Mouse (Mus musculus): ENCODE measurements around the gene Rpn2.
A peak's percentile ranks its signal among the peaks of the same experiment; 100 is the strongest.

The Rpn2 gene

DNA sequence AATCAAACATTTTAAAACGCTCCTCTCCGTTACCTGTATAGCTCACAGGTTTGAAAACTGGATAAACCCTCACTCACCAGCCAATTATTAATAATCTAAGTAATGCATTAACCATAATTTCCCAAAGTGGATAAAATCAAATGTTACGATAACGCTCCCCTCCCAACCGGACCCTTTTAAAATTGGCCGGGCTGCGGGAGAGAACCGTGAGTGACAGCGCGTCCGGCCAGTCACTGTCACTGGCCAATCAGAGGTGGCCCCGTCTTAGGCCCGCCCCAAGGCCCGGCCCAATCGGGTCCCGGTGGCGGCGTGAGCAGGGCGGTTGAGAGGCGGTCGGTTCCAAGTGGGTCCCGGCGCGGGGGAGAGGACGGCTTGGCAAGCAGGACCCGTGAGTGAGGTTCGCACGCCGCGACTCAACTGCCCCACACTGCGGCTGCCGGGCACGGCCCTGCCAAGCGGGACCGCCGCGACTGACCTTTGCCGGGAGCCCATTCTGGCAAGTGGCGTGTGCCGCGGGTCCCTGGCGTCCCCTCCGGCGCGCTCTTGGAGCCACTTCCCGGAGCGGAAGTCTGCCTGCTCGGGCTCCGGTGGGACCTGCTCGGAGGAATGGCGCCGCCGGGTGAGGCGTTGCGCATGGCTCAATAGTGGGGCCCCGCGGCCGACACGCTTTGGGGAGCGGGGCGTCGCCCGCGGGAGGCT is at the start of gene Rpn2:
Rpn2 (plus strand) TSS at position 301 of the 699 bp plus-strand sequence.
- peak; percentile 93 for DNase-seq (ENCODE audit: low spot score)

DNA sequence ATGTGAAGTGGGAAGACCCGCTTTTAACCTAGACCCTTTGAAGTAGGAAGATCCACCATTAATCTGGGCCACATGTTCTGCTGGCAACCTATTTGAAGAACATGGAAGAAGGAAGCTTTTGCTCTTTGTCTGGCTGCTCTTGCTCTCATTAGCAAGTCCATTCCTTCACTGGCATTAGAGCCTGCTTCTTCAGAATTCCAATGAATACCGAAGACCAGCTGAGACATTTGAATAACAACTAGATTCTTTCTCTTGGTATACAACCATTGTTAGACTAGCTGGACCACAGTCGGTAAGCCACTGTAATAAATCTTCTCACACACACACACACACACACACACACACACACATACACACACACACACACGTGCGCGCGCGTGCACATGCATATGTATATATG is 42.9 kb upstream of the Rpn2 start:
- DNase-seq (ENCODE audit: low spot score), result no peak

DNA sequence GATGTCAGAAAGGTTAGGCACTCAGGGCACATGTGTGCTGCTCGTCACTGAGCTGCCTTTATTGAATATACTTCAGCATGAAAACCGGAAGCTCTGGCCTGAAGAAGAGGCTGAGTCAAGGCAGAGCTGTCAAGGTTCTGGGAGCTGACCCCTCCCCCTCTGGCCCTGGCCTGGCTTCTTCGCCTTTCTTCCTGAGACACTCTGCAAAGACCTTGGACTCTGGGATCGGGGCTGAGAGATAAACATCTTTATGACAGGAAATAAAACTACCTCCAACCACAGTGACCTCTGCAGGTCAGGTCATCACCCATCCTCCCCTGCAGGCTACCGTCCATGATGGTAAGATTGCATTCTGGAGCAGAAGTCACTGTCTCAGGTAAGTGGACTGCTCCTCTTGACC is 33.8 kb upstream of the Rpn2 start:
- no peak for DNase-seq (ENCODE audit: low spot score)

DNA sequence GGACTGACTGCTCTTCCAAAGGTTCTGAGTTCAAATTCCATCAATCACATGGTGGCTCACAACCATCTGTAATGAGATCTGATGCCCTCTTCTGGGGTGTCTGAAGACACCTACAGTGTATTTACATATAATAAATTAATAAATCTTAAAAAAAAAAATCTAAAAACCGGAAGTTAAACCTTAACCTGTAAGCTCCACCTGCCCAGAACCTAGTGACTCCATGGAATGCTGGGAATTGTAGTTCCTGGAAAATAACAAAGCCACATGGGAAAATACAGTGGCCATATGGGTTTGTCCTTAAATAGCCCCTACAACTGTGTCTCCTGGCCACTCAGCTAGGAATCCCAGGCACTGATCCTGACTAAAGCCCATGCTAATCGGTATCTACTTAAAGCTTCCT is 33.2 kb upstream of the Rpn2 start:
- no peak for DNase-seq (ENCODE audit: low spot score)

DNA sequence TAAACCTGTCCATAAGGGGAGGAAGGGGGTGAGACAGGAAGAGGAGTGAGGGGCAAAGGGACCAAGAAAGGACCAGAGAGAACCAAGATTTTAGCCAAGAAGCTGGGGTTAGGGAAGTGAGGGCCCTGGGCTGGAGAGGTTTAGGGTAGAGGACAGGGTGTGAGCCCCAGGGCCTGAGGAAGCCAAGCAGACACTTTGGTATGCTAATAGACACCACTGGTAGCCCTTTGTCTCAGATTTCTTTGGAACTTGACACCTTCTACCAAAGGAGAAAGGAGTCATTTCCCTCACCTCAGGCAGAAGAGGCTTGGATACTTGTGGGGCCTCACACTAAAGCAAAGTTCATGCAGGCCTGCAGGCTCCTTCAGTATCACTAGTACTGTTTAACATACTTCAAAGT is 30.7 kb upstream of the Rpn2 start:
- DNase-seq (ENCODE audit: low spot score), result no peak

DNA sequence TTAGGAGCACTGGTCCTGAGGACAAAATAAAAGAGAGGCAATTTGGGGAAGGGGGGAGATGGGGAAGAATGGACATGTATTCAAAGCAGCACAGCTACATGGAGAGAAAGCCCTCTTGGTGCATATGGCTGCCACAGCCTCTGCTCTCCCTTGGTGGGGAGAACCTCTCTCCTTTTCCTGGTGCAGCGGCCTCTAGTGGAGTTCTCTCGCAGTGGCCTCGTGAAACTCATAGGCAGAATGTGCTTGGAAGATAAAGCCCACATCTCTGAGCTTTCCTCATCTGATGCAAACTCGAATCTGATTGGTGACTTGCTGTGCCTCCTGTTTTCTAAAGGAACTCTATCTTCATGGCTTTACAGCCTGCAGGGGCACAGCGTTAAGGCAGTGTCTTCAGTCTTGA is 19.1 kb upstream of the Rpn2 start:
- DNase-seq (ENCODE audit: low spot score), result peak; percentile 53

DNA sequence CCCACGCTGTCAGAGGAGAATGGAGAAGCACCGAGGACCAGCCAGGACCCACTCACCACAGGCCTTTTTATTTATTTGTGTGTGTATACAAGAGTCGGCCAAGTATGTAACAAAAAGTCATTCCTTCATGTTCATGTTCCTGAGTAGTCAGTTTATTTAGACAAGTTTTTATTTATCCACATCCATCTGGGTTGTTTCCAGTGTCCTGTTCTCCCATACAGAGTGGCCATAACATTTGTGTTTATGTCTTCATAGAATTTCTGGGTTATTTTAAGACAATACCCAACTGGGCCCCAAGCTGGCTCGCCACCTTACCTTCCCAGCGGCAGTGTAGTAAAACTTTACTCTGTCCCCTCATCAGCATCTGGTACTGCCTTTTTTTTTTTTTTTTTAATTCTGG is 16.9 kb upstream of the Rpn2 start:
- DNase-seq (ENCODE audit: low spot score), result no peak

DNA sequence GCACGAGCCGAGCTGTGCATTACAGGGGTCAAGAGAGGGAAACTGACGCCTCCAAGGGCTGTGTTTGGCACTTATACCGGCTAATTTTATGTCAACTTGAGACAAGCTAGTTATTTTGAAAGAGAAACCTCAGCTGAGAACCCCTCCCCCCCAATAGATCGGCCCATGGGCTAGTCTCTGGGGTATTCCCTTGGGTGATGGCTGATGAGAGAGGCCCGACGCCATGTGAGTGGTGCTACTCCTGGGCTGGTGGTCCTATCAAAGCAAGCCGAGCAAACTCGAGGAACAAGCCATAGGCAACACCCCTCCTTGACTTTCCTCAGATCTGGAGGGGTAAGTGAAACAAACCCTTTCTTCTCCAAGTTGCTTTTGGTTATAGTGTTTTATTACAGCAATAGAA is 16.3 kb upstream of the Rpn2 start:
- no peak for DNase-seq (ENCODE audit: low spot score)

DNA sequence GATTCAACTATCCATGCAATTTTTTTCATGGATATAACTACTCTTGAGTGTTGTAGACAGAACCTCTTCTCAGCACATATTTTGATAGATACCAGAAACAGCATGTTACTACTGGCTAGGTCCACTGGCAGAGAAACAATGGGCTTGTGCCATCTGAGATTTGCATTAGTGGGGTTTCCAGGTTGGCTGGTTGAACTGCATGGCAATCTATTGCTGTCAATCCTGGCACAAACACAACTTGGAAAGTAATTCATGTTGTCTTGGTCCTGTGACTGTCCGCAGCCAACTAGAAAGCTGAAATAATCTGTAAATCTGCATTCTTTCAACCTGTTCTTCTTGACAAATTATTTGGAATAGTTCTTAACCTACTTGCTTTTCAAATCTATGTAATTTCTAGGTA is 15.7 kb upstream of the Rpn2 start:
- DNase-seq (ENCODE audit: low spot score), result no peak

DNA sequence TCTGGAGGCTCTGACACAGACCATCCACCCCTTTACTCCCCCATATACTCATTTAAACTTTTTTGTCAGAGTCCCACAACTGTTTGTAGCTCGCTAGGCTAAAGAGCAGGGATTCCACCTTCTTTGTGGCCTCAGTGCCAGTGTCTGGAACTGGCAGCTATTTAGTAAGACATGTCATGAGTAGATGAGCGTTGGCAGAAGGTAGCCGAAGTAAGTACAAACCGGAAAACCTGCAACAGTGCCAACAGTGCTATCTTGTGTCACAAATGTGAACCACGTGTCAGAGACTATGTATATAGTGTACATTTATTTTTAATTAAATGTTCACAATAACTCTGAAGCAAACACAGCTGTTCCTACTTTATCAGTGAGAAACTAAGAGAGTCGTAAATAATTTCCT is 15.0 kb upstream of the Rpn2 start:
- DNase-seq (ENCODE audit: low spot score), result no peak

DNA sequence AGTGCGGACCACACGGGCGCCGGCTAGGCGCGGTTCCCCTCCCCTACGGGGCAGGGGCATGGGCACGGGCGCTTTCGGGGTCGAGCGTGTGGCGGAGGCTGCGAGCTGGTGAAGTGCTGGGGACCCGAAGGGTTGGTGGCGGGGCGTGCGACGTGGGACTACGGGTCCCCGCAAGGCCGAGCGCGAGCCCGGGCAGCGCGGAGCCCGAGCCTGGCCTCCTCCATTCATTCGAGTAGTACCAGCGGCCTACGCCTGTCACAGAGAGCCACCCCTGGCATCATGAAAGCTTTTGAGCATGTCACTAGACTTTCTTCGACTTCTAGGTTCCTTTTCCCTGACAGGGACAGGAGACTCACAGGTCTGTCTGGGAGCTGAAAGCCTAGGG is 591 bp downstream of the Rpn2 start, which contains the start of gene Mroh8:
Mroh8 (minus strand) TSS at position 134 of the 385 bp plus-strand sequence.
- no peak for DNase-seq (ENCODE audit: low spot score)

DNA sequence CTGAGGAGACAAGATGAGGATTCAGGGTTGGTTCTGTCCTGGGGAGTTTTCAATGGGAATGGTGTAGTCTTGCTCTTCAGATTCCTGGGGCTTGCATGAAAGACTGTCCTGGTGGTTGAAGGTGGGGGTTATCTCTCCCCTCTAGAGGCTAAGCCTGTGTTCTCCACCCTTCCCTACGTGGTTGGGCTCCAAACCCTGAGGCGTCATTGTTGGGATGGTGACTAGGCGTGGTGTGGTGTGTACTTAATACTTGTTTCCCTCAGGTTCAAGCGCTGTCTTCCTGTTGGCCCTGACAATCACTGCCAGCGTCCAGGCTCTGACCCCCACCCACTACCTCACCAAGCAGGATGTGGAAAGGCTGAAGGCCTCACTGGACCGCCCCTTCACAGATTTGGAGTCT is 4.5 kb downstream of the Rpn2 start:
- no peak for DNase-seq (ENCODE audit: low spot score)

DNA sequence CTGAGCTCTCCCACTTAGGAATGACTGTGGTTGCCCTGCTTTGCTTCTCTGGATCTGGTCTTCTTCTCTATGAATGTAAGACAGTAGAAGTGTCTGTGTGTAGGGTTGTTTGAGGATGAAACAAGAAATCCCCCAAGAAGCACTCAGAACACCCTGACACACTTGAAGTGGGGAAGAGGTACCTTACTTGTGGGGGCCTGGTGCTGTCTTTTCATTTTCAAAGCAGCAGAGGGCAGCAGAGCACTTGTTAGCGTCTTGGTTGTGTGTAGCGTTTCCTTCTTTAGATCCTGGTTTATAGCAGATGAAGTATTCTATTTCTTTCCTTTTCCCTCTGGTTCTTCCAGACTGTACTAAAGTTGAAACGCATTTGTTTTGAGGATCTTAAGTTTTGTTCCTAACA is 8.7 kb downstream of the Rpn2 start:
- peak; percentile 33 for DNase-seq (ENCODE audit: low spot score)

DNA sequence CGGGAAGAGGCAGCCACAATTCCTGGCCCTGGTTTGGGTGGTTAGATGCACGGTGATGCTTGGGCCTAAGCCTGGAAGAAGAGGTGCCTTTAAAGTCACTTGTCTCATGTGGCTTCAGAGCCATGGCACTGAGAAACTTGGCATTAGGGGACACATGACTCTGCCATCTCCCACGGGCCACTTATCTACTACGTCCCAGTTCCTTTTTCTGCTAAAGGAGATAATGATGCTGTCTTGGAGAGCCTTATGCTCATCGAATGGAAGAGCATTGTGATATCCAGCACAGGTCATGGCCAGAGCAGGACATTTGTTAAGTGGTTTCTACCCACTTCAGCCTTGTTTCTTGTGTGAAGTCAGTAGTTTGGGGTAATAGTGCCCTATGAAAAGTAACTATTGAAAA is 10.2 kb downstream of the Rpn2 start:
- DNase-seq (ENCODE audit: low spot score), result no peak

DNA sequence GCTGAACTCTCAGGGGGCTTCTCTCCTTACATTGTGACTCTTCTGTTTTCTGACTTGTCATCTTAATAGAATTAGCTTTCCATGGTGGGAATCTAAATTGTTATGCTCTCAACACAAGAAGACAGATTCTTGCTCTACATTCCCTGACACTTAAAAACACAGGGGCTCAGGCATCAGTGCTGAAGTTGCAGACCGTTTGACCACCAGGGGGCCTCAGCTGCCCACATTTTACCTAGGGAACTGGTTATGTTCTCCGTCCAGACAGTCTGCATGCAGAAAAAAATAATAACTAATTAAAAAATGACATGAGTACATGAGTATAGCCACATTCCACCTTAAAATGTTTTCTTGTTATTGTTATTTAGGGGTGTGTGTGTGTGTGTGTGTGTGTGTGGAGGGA is 13.3 kb downstream of the Rpn2 start:
- peak; percentile 49 for DNase-seq (ENCODE audit: low spot score)

DNA sequence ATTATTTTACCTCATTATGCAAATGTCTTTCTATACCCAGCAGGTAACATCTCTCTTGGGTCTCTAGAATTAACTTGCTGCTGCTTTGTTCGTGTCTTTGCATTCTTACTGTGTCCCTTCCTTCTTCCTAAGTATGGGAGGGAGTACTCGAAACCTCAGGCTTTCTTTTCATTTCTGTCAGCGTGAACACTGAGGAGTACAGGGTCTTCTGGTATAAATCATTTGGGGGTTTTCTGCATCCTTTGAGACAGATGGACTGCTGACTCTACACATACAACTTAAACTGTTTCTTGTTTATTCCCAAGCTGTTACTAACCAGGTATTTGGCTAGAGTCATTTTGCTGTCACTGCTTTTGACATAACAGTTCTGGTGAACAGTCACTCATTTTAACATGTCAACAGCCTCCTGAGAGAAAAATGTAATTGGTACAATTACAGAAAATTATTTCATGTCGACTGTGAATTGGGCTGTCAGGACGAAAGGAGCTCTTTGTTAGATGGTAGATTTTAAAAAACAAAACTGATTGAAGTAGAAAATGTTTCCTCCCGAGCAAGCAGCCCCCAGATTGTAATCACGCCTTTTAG is 17.4 kb downstream of the Rpn2 start:
- no peak for DNase-seq (ENCODE audit: low spot score)

DNA sequence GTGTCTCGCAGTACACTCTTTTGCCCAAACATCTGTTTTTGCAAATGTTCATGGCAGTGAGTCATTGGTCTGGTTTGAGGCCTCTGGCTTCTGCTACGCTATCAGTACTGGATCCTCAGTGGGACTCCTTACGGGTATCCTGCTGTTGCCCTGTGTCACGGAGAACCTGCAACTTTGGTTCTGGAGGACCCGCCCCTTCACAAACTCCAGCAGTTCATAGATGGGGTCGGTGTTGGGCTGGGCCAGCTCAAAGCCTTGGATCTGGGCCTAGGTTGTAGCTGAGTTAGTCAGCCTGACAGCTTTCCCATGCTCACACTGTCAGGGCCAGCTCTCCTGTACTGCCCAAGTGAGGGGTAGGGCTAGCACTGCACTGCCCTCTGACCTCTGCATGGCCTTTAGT is 21.2 kb downstream of the Rpn2 start:
- no peak for DNase-seq (ENCODE audit: low spot score)

DNA sequence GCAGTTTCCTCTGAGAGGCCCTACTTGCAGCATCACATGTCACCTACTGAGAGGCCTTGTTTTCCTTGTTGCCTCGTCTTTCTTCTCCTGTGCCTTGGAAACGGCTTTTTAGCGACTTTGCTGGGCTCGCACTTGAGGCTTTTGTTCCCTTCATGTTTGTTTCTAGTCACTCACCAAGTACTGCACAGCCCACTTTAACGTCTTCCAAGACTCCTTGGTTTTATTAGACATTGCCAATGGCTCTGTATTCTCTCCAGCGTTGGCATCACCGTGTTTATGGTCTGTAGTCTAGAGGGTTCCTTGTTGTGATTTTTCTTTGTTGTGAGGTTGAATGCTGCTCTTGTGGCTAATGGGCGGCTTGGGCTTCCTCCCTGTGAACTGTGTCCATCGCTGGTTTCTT is 24.3 kb downstream of the Rpn2 start:
- DNase-seq (ENCODE audit: low spot score), result no peak

DNA sequence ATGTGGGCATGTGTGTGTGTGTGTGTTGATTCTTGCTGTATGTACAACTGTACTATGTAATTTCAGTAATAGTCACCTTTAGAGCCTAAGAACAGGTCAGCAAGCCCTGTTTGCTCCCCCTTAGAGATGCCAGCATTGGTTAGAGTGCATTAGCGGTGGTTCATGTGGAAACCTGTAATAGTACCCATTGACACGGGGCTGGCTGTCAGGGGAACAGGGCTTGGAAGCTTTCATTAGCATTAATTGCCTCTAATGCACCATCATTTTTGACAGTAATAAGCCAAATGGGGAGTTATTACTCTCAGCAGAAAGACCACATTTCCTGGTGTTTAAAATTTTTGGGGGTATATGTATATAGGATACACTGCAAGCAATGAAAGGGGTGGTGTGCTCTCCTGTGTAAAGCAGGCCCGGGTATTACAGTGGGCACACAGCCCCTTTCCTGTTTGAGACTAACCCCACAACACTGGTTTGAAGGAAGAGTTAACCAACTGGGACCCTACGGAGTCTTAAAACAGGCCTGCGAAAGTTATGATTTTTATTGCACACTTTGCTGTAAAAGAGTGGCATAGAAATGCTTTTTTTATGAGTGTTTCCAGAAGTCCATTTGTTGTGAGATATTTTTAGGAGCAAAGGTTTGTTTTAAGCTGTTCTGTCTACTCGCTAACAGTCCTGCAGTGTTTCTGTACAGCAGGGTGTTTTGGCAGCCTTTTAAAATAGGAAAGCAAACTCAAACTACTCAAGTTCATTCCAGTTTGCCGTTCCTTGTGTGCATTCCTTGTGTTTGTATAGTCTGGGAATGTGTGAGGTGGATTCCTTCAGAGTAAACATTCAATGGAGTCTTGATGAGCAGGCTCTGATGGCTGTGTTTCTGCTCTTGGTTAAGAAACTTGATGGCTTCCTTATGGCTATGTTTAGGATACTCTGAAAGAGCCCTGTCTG is 27.5 kb downstream of the Rpn2 start:
- no peak for DNase-seq (ENCODE audit: low spot score)

DNA sequence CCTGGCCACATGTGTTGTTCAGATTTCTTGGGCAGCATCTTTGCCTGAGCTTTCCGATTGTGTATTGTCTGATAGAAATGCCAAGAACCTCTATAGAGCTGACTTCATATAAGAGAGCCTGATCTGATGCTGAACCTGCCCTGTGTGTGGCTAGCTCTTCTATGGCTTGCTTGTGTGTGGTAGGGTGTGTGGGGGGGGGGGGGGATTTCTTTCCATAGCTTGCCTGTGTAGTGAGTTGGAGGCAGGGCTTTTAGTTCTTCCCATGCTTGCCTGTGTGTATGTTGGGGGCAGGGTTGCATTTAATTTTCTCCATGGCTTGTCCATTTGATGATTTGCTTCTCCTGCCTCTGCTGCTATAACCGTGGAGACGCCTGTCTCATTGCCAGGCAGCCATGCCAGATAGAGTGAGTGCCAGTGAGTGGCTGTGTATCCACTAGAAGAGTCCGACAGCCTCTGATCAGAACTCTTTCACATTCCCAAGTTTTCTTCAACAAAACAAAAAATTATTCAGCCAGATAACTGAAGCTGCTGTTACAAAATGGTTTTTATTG is 29.0 kb downstream of the Rpn2 start:
- no peak for DNase-seq (ENCODE audit: low spot score)

DNA sequence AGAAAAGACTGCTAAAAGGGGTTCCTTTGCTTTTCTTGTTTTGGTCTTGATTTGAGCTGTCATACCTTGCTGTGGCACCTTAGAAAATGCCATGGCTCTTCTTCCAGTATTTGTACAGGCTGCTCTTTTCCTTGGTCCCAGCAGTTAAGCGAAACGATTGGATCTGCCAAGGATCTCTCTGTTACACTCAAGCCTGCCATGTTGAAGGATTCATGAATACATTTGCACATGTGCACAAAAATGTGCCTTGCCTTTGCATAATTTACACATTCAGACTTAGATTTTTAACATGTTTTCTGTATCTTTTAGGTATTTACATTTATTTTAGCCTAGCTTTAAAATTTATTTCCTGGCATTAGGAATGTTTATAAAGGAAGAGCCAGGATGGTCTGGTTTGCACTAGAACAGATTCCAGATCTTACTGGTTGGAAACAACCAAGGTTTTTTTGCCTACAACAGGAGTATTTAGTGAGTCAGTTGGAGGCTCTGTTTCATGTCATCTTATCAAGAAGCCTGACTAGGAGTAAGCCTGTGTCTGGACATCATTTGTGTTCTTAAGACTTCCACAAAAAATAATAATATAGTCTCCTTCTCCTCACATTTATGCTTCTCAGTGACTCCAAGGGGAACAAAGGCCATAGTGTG is 29.6 kb downstream of the Rpn2 start:
- DNase-seq (ENCODE audit: low spot score), result no peak

DNA sequence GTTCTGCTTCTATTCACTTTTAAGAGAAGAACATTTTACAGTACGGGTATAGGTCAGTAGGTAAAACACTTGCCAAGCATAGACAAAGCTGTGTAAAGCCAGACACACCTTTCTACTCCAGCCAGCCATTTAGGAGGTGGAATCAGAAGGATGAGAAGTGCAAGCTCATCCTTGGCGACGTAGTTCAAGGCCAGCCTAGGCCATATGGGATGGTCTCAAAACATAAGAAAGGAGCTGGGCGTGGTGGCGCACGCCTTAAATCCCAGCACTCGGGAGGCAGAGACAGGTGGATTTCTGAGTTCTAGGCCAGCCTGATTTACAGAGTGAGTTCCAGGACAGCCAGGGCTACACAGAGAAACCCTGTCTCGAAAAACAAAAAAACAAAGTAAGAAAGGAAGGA is 30.8 kb downstream of the Rpn2 start:
- DNase-seq (ENCODE audit: low spot score), result no peak
